Mouse (Mus musculus): Measurements from ENCODE around the gene En2.

The En2 gene

GRCm38 (mm10) chr5:28176585-28176984 lies 11.1 kb downstream of the En2 start:
- in situ Hi-C loops (cut with MboI; ENCODE audit: low sequenced_read_pairs): no loop called here

GRCm38 (mm10) chr5:28178322-28178721 lies 12.8 kb downstream of the En2 start:
- in situ Hi-C loops (cut with MboI; ENCODE audit: low sequenced_read_pairs): no loop called here

GRCm38 (mm10) chr5:28179237-28179790 lies 13.8 kb downstream of the En2 start:
- in situ Hi-C loops (cut with MboI; ENCODE audit: low sequenced_read_pairs): no loop called here

- in situ Hi-C loops (cut with MboI; ENCODE audit: low sequenced_read_pairs): no loop called here
Observed at GRCm38 (mm10) chr5:28191201-28192098, 26.0 kb downstream of the En2 start.

GRCm38 (mm10) chr5:28192099-28192454 lies 26.6 kb downstream of the En2 start:
- in situ Hi-C loops (cut with MboI; ENCODE audit: low sequenced_read_pairs): no loop called here

- in situ Hi-C loops (cut with MboI; ENCODE audit: low sequenced_read_pairs): no loop called here
Observed at GRCm38 (mm10) chr5:28195473-28195872, 30.0 kb downstream of the En2 start.

- in situ Hi-C loops (cut with MboI; ENCODE audit: low sequenced_read_pairs): no loop called here
Observed at GRCm38 (mm10) chr5:28199089-28199873, 33.8 kb downstream of the En2 start.

GRCm38 (mm10) chr5:28203086-28203485 lies 37.6 kb downstream of the En2 start:
- in situ Hi-C loops (cut with MboI; ENCODE audit: low sequenced_read_pairs): no loop called here

- in situ Hi-C loops (cut with MboI; ENCODE audit: low sequenced_read_pairs): no loop called here
Observed at GRCm38 (mm10) chr5:28204678-28205077, 39.2 kb downstream of the En2 start.

- in situ Hi-C loops (cut with MboI; ENCODE audit: low sequenced_read_pairs): no loop called here
Observed at GRCm38 (mm10) chr5:28206448-28206847, 41.0 kb downstream of the En2 start.

GRCm38 (mm10) chr5:28207043-28207442 lies 41.5 kb downstream of the En2 start:
- in situ Hi-C loops (cut with MboI; ENCODE audit: low sequenced_read_pairs): no loop called here

GRCm38 (mm10) chr5:28208726-28209520 lies 43.4 kb downstream of the En2 start:
- in situ Hi-C loops (cut with MboI; ENCODE audit: low sequenced_read_pairs): no loop called here

GRCm38 (mm10) chr5:28209549-28210431 lies 44.3 kb downstream of the En2 start:
- in situ Hi-C loops (cut with MboI; ENCODE audit: low sequenced_read_pairs): no loop called here

- in situ Hi-C loops (cut with MboI; ENCODE audit: low sequenced_read_pairs): no loop called here
Observed at GRCm38 (mm10) chr5:28210591-28211550, 45.4 kb downstream of the En2 start.

GRCm38 (mm10) chr5:28211651-28212310 lies 46.3 kb downstream of the En2 start:
- in situ Hi-C loops (cut with MboI; ENCODE audit: low sequenced_read_pairs): no loop called here

GRCm38 (mm10) chr5:28213441-28213840 lies 47.9 kb downstream of the En2 start:
- in situ Hi-C loops (cut with MboI; ENCODE audit: low sequenced_read_pairs): no loop called here

GRCm38 (mm10) chr5:28219596-28219995 lies 54.1 kb downstream of the En2 start:
- in situ Hi-C loops (cut with MboI; ENCODE audit: low sequenced_read_pairs): no loop called here

Measured in CH12F3 (cell line).